Mouse (Mus musculus): ENCODE measurements at regions not wholly inside any gene's neighbourhood (a gene's known extent, or its start where the extent isn't known, plus 50 kb on each side); places are given as distances from the start of the nearest gene placed in this dataset.
"Not testable (repeated sequence)": the region's sequence is repeated elsewhere in the genome, so short reads cannot be mapped to it uniquely, and the experiment has no call there.

DNA sequence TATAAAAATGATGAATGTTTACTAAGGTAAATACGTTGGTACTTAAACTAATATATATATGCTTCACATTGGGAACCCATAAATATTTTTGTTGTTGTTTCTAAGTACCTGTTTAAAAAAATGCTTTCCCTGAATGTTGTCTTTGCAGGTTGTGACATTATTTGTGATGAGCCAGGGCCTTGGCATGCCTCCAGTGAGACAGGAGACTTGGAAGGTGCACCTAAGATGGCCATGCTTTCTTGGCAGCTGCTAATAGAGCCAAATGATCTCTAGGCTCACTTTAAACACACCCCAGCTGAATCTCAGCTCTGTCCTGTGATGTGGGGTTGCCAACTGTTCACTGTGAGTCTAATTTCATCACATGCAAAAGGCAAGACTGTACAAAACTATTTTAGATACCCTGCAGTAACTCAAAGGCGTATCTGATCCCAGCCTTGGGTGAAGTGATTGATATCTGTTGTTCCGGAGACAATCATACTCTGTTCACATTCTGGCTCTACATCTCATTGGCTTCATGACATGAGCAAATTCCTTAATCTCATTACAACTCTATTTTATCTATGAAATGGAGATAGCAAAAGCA, 197.8 kb upstream of the P2ry1 start:
- no peak for ATAC-seq

DNA sequence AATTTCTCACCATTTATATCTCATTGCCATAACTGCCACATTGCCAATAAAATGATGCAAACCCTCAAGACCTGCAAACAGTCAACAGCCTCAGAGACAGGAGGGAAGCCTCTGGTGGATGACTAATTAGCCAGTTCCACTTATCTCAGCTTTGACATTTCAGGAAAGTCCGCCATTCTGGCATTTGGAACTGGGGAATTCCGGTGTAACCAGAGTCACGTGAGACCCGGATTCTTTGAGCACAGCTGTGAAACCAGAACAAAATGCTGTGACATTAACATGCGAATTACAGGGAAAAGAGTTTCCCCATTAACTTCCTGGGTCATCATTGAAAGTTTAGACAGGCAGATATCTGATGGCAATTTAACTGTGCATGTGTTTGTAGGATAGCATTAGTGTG, 190.7 kb upstream of the P2ry1 start:
- no peak for ATAC-seq

- no peak for ATAC-seq
Observed at GRCm38 (mm10) chr3:60813485-60813884, 189.1 kb upstream of the P2ry1 start.

GRCm38 (mm10) chr3:60819684-60820281, 182.8 kb upstream of the P2ry1 start:
- ATAC-seq, result peak; percentile 72

- ATAC-seq, result no peak
Observed at GRCm38 (mm10) chr3:60821463-60821862, 181.1 kb upstream of the P2ry1 start.

DNA sequence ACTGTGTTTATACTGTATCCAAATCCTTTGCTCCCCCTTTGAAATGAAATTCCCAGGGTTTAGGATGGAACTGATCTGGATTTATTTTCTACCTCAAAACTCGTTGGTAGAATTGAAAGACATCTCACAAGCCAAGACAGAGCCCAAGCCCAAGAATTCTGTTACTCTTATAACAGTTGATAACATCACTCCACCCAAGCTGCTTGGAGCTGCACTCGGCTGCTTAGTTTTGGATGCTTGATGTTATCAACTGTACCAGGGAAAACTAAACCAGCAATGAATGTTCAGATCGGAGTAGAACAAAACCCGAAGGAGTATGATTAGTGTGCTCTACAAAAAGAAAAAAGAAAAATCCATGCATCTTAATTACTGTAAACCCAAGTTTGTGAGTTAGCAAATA, 175.8 kb upstream of the P2ry1 start:
- ATAC-seq, result no peak

DNA sequence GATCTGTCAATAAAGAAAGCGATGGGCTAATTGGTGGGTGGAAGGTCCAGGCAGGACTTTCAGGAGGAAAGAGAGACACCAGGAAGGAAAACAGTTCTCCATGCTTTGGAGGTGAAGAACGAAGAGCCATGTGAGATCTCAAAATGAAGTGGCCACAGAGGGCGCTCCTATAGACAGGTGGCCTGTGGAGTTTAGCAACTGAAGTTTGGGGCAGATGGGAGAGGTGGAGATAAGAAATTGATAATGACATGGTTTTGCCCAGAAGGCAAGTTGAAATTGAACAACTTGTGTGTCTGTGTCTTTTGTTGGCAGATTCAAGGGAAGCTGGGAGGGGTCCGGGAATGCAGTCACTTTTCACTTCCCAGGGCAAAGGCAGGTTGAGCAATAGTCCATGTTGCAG, 170.2 kb upstream of the P2ry1 start:
- ATAC-seq, result no peak

DNA sequence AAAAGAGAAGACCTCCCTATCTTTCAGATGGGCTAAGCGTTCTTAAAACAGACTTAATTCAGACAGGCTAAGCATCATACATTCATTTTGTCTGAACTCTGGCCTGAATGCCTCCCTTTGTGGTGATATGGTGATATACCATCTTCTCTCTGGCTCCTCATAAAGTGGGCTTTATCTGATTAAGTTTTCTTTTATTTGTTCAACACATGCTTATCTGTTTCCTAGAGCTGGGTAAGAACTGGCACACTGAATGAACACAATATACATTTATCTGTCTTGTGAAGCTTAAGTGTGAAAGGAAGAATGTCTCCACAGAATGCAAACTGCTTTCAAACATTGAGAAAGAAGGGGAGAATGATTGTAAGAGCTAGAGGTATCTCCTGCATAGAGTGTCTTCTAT, 160.7 kb upstream of the P2ry1 start:
- no peak for ATAC-seq

DNA sequence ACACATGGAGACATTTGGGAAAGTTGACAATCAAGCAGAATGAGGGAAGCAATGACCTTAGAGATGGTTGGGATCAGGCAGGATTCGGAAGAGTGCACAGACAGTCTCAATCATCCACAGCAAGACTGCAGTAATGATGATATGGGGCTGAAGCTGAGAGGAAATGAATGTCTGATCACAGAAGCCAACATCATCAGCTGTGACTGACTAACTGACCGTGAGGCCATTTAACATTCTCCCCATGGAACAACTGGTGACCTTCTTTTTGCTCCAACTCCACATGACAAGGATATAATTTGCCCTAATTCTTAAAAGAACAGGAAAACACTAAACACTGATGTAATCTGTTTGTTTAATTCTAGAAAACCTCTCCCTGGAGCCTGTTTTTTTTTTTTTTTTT, 157.3 kb upstream of the P2ry1 start:
- no peak for ATAC-seq

DNA sequence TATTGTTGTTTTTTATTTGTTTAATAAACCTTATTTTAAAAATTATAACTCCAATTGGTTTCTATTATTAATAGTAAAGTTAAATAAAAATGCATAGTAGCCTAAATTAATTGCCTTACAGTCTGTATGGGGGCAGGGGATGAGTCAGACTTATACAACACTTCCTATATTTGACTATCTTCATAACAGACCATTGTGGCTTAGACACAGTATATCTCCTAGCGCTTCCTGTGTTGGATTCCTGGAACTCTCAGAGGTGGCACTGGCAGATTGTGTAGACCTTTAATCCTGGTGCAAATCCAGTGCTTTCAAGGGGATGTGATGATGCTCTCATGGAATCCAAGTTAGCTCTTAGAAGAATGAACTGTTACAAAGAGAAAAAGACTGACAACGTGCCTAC, 154.2 kb upstream of the P2ry1 start:
- ATAC-seq, result no peak

DNA sequence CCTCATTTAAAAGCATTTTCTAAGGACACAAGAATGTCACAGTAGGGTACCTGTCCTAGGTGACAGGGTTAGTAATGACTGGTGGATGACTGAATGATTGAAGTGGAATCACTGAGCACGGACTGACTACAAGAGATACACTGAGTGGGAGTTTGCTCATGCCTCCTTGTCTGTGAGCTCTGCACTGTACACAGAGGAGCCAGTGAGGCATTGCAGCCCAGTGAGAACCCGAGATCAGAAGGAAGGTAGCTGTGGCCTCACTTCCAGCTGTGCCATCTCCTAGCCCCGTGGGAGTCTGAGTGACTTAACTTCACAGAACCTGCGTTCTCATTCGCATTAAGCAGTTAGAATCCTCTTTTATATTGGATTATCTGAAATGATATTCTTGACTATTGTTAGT, 148.8 kb upstream of the P2ry1 start:
- no peak for ATAC-seq

DNA sequence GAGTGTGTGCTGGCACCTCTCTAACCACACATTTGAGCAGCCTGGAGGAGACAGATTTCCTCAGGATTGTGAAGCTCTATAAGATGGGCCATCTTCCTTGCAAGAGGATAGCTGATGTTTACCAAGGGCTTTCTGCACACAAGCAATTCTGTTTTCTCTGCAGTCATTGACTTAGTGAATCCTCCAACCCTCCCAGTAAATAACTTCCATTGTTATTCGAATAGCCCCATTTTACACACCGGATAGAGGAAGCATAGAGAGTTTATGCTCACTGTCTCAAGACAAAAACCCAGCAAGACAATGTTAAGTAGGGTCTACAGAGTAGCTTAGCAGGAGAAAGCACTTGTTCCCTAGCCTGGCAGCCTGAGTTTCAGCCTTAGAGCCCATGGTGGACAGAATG, 146.9 kb upstream of the P2ry1 start:
- ATAC-seq, result no peak

GRCm38 (mm10) chr3:60858474-60859118, 144.0 kb upstream of the P2ry1 start:
- no peak for ATAC-seq

DNA sequence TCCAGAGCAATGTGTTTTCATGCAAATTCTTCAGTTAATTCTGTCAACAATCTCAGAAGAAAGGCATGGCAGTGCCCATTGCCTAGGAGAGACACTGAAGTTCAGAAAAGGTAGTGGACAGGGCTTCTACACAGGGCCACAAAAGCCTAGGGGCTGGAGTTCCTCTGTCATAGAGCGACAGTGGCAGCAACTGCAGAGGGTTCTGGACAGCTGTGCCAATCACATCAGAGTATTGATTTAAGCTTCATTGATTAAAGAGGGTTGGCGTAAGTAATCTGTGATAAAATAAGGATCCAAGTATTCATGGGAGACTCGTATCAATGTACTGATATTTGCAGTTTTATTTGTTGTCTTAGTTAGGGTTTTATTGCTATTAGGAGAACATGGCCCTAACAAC, 143.5 kb upstream of the P2ry1 start:
- no peak for ATAC-seq

- ATAC-seq, result not testable (repeated sequence)
Observed at GRCm38 (mm10) chr3:60876858-60877257, 125.7 kb upstream of the P2ry1 start.

DNA sequence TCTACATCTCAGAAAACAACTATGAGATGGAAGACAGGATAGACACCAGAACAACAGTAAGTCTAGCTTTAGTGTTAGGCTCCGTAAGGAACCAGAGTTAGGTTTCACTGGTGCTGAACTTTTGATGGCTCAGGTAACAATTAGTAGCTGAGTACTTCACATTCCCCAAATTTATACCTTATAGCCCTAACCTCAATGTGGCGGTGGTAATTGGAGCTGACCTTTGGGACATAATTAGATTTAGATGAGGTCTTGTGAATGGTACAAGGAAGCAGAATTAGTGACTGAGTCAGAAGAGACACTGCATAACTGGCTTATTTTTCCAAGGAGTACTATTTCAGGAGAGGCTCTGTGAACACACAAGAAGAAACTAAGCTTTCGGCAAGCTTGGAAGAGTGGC, 123.7 kb upstream of the P2ry1 start:
- ATAC-seq, result no peak

DNA sequence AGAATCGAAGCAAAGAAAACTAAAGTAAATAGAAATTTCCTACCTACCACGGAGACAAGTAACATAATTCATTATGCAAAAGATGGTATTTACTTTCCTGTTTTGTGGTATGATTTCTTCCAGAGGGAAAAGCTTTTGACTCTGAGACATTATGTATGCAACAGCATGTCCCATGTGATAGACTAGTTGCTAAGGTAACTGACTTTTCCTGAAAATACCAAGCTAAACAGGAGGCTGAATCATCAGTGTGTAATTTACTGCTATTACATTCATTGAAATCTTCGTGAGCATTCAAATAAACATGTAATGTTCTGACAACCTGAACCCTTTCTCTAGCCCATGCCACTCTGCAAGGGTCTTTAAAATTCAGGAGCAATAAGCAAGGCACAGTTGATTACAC, 118.6 kb upstream of the P2ry1 start:
- no peak for ATAC-seq

DNA sequence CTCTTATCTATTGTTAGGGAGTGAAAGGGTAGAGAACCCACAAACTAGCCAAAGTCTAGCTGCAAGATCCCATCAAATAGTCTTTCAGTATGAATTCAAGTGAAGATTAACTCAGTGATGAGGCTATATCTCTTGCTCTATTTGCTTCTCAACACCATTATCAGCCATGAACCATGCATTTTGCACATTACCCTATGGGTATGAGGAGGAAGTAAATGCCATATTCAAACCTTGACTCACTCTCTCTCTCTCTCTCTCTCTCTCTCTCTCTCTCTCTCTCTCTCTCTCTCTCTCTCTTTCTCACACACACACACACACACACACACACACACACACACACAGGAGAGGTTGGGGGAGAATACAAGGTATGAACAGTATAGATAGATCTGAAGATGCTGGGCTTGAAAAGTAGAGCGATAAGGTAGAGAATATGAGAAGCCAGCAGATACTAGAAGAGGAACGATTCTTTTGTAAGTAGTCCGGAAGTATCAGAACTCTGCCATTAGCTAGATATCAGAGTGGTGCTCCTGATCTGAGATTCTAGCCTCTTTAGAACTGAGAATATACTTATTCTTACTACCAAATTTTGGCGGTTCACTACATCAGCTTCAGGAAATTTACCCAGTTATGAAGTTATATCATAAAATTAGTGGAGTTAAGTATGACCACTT, 113.3 kb upstream of the P2ry1 start:
- ATAC-seq, result no peak

- no peak for ATAC-seq
Observed at GRCm38 (mm10) chr3:60897628-60898269, 104.8 kb upstream of the P2ry1 start.

DNA sequence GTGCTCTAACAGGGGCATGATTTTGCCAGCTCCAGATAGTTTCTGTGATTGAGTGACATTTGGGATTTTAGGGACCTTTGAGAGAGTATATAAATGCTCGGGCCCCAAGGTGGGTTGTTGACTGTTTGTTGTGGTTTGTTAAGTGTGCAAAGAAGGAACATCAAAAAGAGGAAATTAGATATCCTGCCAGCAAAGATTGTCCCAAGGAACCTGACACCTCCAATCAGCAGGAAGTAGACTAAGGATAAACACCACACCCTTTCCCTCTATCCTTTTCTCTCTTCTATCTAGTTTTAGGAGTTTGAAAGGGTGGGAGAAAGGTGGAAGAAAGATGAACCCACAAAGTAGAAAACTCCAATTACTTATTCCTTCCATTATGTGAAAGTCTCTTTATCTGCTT, 103.9 kb upstream of the P2ry1 start:
- no peak for ATAC-seq

- no peak for ATAC-seq
Observed at GRCm38 (mm10) chr3:60901571-60901970, 101.0 kb upstream of the P2ry1 start.

DNA sequence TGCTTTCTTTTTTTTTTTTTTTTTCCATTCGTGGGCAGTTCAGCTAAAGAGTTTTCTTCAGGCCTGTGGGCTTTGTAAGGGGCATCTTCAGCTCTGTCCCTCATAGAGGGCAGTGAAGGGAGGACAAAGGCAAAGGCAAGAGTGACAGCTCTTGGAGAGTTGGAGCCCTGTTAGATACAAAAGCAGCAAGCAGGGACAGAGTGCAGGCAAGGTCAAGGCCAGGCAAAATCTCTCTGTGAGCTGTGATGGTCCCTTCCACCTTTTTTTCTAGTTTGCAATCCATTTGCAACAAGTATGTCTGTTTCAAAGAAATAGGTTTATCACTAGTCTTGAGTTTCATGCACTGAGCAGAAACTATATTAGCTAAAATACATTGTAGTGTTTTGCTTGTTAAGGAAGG, 86.2 kb upstream of the P2ry1 start:
- ATAC-seq, result no peak

GRCm38 (mm10) chr3:60917271-60917670, 85.3 kb upstream of the P2ry1 start:
- ATAC-seq, result no peak

All from CD4-positive, CD25-positive, alpha-beta regulatory T cell, adult 4 months (primary cell).